Mouse (Mus musculus): ENCODE measurements at regions not wholly inside any gene's neighbourhood (a gene's known extent, or its start where the extent isn't known, plus 50 kb on each side); places are given as distances from the start of the nearest gene placed in this dataset.
A peak's percentile ranks its signal among the peaks of the same experiment; 100 is the strongest.

DNA sequence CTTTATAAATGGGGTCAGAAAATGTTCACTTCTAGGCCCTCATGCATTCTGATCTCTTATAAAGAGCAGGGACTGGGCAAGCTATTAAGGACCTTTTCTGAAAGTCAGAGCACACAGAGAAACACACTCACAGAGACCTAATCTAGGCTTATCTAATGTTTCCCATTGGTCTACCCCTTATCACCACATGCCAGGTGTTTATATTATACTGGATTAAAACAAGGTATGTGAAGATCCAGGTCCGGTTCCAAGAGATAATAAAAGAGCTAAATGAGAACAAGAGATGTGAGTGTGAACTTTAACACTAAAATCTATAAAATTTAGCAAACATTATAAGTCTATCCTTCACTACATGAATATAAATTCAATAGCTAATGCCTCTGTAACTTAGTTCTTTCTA, 135.1 kb upstream of the Cdh12 start:
- Histone ChIP-seq H3K36me3 (ENCODE audit: control insufficient read depth in 1 of 2, insufficient read depth in 2 of 2, low read length in 2 of 2) (peaks cover 0 to 5% of the 10 kb centered on the region in 2 experiments; a peak in 2 of 4 replicates), H3K9ac (ENCODE audit: control insufficient read depth, low read depth, low read length, poor library complexity, severe bottlenecking) (no peak overlapping the region), H3K27ac (ENCODE audit: control insufficient read depth, low read depth, low read length) (no peak overlapping the region), H3K4me3 (ENCODE audit: control insufficient read depth in 1 of 2, insufficient read depth in 1 of 2, low read depth in 2 of 2, low read length in 2 of 2) (no peak overlapping the region), H3K4me1 (ENCODE audit: control insufficient read depth in 1 of 2, insufficient read depth in 2 of 2, low read length in 2 of 2) (peaks cover 0 to 12% of the 10 kb centered on the region in 2 experiments; a peak in 2 of 4 replicates), H3K79me2 (ENCODE audit: control insufficient read depth, insufficient read depth, low read length, poor library complexity) (no peaks in the 10 kb centered on the region), H3K9me3 (replicated peaks; ENCODE audit: insufficient read depth, low read length) (no peaks in the 10 kb centered on the region), H3K27me3 (ENCODE audit: control insufficient read depth in 1 of 2, insufficient read depth in 2 of 2, low read length in 2 of 2) (no peaks in the 10 kb centered on the region)
- DNase-seq (ENCODE audit: low read depth, low spot score): peak; percentile 20
- peak; percentile 64 for TF ChIP-seq RCOR1 (IDR thresholded peaks at IDR 0.05; ENCODE audit: low read depth, low read length)
- no peak for TF ChIP-seq MXI1 (IDR thresholded peaks at IDR 0.05; ENCODE audit: low read depth, low read length)
- no peak for TF ChIP-seq USF2 (IDR thresholded peaks at IDR 0.05; ENCODE audit: borderline replicate concordance in 1 of 2, insufficient read depth in 1 of 2, low read depth in 1 of 2, low read length in 2 of 2)
- no peak for TF ChIP-seq KAT2A (conservative IDR thresholded peaks at IDR 0.05; ENCODE audit: low read depth, low read length)
- TF ChIP-seq GABPA (IDR thresholded peaks at IDR 0.05; ENCODE audit: low read depth, low read length): no peak
- TF ChIP-seq BHLHE40 (IDR thresholded peaks at IDR 0.05; ENCODE audit: borderline replicate concordance, low read depth, low read length): no peak
- TF ChIP-seq EP300 (IDR thresholded peaks at IDR 0.05; ENCODE audit: low read depth in 1 of 2, low read length in 2 of 2): peak; percentile 81 to 85
- no peak for TF ChIP-seq MEF2A (IDR thresholded peaks at IDR 0.05; ENCODE audit: extremely low read depth, insufficient replicate concordance, low read depth, low read length, poor library complexity, severe bottlenecking)
- peak; percentile 90 for TF ChIP-seq TCF12 (IDR thresholded peaks at IDR 0.05; ENCODE audit: low read depth, low read length)
- no peak for TF ChIP-seq SMC3 (IDR thresholded peaks at IDR 0.05; ENCODE audit: low read depth, low read length)
- no peak for TF ChIP-seq ZKSCAN1 (IDR thresholded peaks at IDR 0.05; ENCODE audit: low read depth, low read length)
- TF ChIP-seq MAZ (IDR thresholded peaks at IDR 0.05; ENCODE audit: low read depth, low read length): no peak
- no peak for TF ChIP-seq MYB (IDR thresholded peaks at IDR 0.05; ENCODE audit: low read depth, low read length)
- TF ChIP-seq ETS1 (IDR thresholded peaks at IDR 0.05; ENCODE audit: low read depth, low read length): peak; percentile 42; the same call in 1 of the 2 replicates
- no peak for TF ChIP-seq POLR2AphosphoS2 (IDR thresholded peaks at IDR 0.05; ENCODE audit: low read length)
- TF ChIP-seq HCFC1 (IDR thresholded peaks at IDR 0.05; ENCODE audit: low read depth, low read length): no peak
- TF ChIP-seq NELFE (IDR thresholded peaks at IDR 0.05; ENCODE audit: low read depth, low read length): no peak
- TF ChIP-seq MAFK (IDR thresholded peaks at IDR 0.05; ENCODE audit: borderline replicate concordance, low read depth, low read length): no peak
- TF ChIP-seq E2F4 (IDR thresholded peaks at IDR 0.05; ENCODE audit: borderline replicate concordance, low read depth, low read length): no peak
- TF ChIP-seq USF1 (IDR thresholded peaks at IDR 0.05; ENCODE audit: low read depth, low read length): no peak
- peak; percentile 81 for TF ChIP-seq GATA1 (IDR thresholded peaks at IDR 0.05; ENCODE audit: low read depth, low read length)
- no peak for TF ChIP-seq SIN3A (IDR thresholded peaks at IDR 0.05; ENCODE audit: low read length)
- TF ChIP-seq CHD2 (IDR thresholded peaks at IDR 0.05; ENCODE audit: low read length): no peak
- no peak for TF ChIP-seq MAX (IDR thresholded peaks at IDR 0.05; ENCODE audit: low read length)
- no peak for TF ChIP-seq NRF1 (IDR thresholded peaks at IDR 0.05; ENCODE audit: insufficient read depth, low read depth, low read length, poor library complexity, severe bottlenecking)
- no peak for TF ChIP-seq MYC (IDR thresholded peaks at IDR 0.05; ENCODE audit: low read depth, low read length)
- no peak for TF ChIP-seq ZNF384 (IDR thresholded peaks at IDR 0.05; ENCODE audit: low read depth, low read length)
